Mouse (Mus musculus): ENCODE measurements at regions not wholly inside any gene's neighbourhood (a gene's known extent, or its start where the extent isn't known, plus 50 kb on each side); places are given as distances from the start of the nearest gene placed in this dataset.

GRCm38 (mm10) chr8:26533444-26534421, 414.4 kb downstream of the Gm45692 start:
- Histone ChIP-seq H3K9ac (ENCODE audit: insufficient read depth, low read depth) (no peak overlapping the region), H3K27me3 (replicated peaks) (no peaks in the 10 kb centered on the region), H3K4me3 (replicated peaks in 1 of 3; ENCODE audit: low read depth in 2 of 3, low read length in 2 of 3, poor library complexity in 1 of 3) (no peak overlapping the region), H3K4me1 (ENCODE audit: control insufficient read depth in 1 of 2, insufficient read depth in 2 of 2) (peaks cover 0 to 13% of the 10 kb centered on the region in 2 experiments; a peak in 2 of 4 replicates), H3K79me2 (replicated peaks; ENCODE audit: control insufficient read depth, extremely low read depth, insufficient read depth, poor library complexity, severe bottlenecking) (no peaks in the 10 kb centered on the region), H3K9me3 (replicated peaks; ENCODE audit: low read length) (no peaks in the 10 kb centered on the region), H3K27ac (ENCODE audit: insufficient read depth, low read depth) (no peak overlapping the region), H3K4me2 (ENCODE audit: insufficient read depth, low read depth, poor library complexity, severe bottlenecking) (no peak overlapping the region), H3K36me3 (replicated peaks in 1 of 2; ENCODE audit: control insufficient read depth in 1 of 2, insufficient read depth in 1 of 2, low read length in 1 of 2) (no peaks in the 10 kb centered on the region)
- in situ Hi-C loops (cut with MboI; ENCODE audit: low pct_ligation_motif_present, low pct_unique_long_range_greater_than_20kb, low sequenced_read_pairs), result no loop called here
- dilution Hi-C loops (cut with MboI; ENCODE audit: extremely low pct_ligation_motif_present, extremely low pct_unique_long_range_greater_than_20kb, low sequenced_read_pairs), result no loop called here
- DNase-seq (ENCODE audit: extremely low read depth), result no peak
- TF ChIP-seq NRF1 (IDR thresholded peaks at IDR 0.05; ENCODE audit: low read depth, low read length), result no peak
- no peak for TF ChIP-seq JUN (IDR thresholded peaks at IDR 0.05; ENCODE audit: insufficient read depth, low read depth, low read length)
- no peak for TF ChIP-seq SMC3 (IDR thresholded peaks at IDR 0.05; ENCODE audit: low read depth, low read length)
- no peak for TF ChIP-seq MAZ (IDR thresholded peaks at IDR 0.05; ENCODE audit: low read depth, low read length)
- TF ChIP-seq POLR2AphosphoS2 (IDR thresholded peaks at IDR 0.05; ENCODE audit: low read depth, low read length), result no peak
- TF ChIP-seq PAX5 (IDR thresholded peaks at IDR 0.05; ENCODE audit: low read length), result no peak

- no peaks in the 10 kb centered on the region for H3K36me3 ChIP-seq (replicated peaks in 1 of 2; ENCODE audit: control insufficient read depth in 1 of 2, insufficient read depth in 1 of 2, low read length in 1 of 2)
- dilution Hi-C loops (cut with MboI; ENCODE audit: extremely low pct_ligation_motif_present, extremely low pct_unique_long_range_greater_than_20kb, low sequenced_read_pairs) (no loop called here), in situ Hi-C loops (cut with MboI; ENCODE audit: low pct_ligation_motif_present, low pct_unique_long_range_greater_than_20kb, low sequenced_read_pairs) (no loop called here)
- no peak for TF ChIP-seq NRF1 (IDR thresholded peaks at IDR 0.05; ENCODE audit: low read depth, low read length)
- TF ChIP-seq KAT2A (IDR thresholded peaks at IDR 0.05; ENCODE audit: insufficient replicate concordance, low read length), result no peak
- TF ChIP-seq MAZ (IDR thresholded peaks at IDR 0.05; ENCODE audit: low read depth, low read length), result no peak
- no peak for TF ChIP-seq BHLHE40 (IDR thresholded peaks at IDR 0.05; ENCODE audit: low read depth, low read length)
- no peak for TF ChIP-seq USF2 (conservative IDR thresholded peaks at IDR 0.05; ENCODE audit: low read depth, low read length)
- no peak for TF ChIP-seq HCFC1 (IDR thresholded peaks at IDR 0.05; ENCODE audit: low read depth, low read length)
- TF ChIP-seq SMC3 (IDR thresholded peaks at IDR 0.05; ENCODE audit: low read depth, low read length), result no peak
- no peak for TF ChIP-seq JUND (conservative IDR thresholded peaks at IDR 0.05; ENCODE audit: low read depth, low read length)
- TF ChIP-seq TBP (conservative IDR thresholded peaks at IDR 0.05; ENCODE audit: low read depth, low read length), result no peak
- no peak for TF ChIP-seq MAX (IDR thresholded peaks at IDR 0.05; ENCODE audit: low read length)
- no peak for TF ChIP-seq RCOR1 (conservative IDR thresholded peaks at IDR 0.05; ENCODE audit: low read depth, low read length)
- TF ChIP-seq ZNF384 (IDR thresholded peaks at IDR 0.05; ENCODE audit: low read depth, low read length), result no peak
- no peak for TF ChIP-seq RAD21 (IDR thresholded peaks at IDR 0.05; ENCODE audit: low read depth, low read length)
- DNase-seq (ENCODE audit: extremely low read depth), result no peak
- no peak overlapping the region for H3K4me2 ChIP-seq (ENCODE audit: insufficient read depth, low read depth, poor library complexity, severe bottlenecking)
- H3K79me2 ChIP-seq (replicated peaks; ENCODE audit: control insufficient read depth, extremely low read depth, insufficient read depth, poor library complexity, severe bottlenecking), result no peaks in the 10 kb centered on the region
- H3K4me1 ChIP-seq (ENCODE audit: control insufficient read depth in 1 of 2, insufficient read depth in 2 of 2), result peaks cover 0 to 13% of the 10 kb centered on the region in 2 experiments; a peak in 2 of 4 replicates
- no peaks in the 10 kb centered on the region for H3K27me3 ChIP-seq (replicated peaks)
- no peak overlapping the region for H3K9ac ChIP-seq (ENCODE audit: insufficient read depth, low read depth)
- H3K9me3 ChIP-seq (replicated peaks; ENCODE audit: low read length), result no peaks in the 10 kb centered on the region
- no peak overlapping the region for H3K27ac ChIP-seq (ENCODE audit: insufficient read depth, low read depth)
- H3K4me3 ChIP-seq (replicated peaks in 1 of 3; ENCODE audit: low read depth in 2 of 3, low read length in 2 of 3, poor library complexity in 1 of 3), result no peak overlapping the region
Observed at GRCm38 (mm10) chr8:26535816-26536215, 416.5 kb downstream of the Gm45692 start.
